Mouse (Mus musculus) embryonic fibroblast, embryonic 13.5 days (primary cell): ENCODE results near the gene Rap1gap. TPM values are rescaled to one million over a fixed set of nuclear protein-coding genes. Genes with fewer than 3 reads are reported as not detected.

ENCODE experiments used
- H3K27ac ChIP-seq: 2 replicates; pipeline ENCODE4 v1.5.1; 2012; ENCODE audit warnings: low read length, control low read depth, inconsistent platforms; ENCODE audit not compliant: insufficient read depth
- H3K4me1 ChIP-seq: 2 replicates; pipeline ENCODE4 v1.6.1; 2011; ENCODE audit warnings: low read length; ENCODE audit not compliant: control insufficient read depth, insufficient read depth
- H3K4me3 ChIP-seq: 2 replicates; pipeline ENCODE4 v1.5.1; 2011; ENCODE audit warnings: mild to moderate bottlenecking, control low read depth, low read length; ENCODE audit not compliant: insufficient read depth
- CTCF ChIP-seq: IDR thresholded peaks from 2 replicates; pipeline ENCODE4 v1.5.1; 2011; ENCODE audit warnings: mild to moderate bottlenecking, control low read depth, low read length, moderate library complexity, borderline replicate concordance; ENCODE audit not compliant: insufficient read depth
- POLR2A ChIP-seq: IDR thresholded peaks from 2 replicates; pipeline ENCODE4 v1.6.1; 2011; ENCODE audit warnings: low read depth, mild to moderate bottlenecking, control low read depth, low read length, moderate library complexity
- polyA plus RNA-seq: library from polyadenylated mRNA; stranded (reverse); fragments of >200 nt; gene quantifications from 2 replicates; pipeline ENCODE4 v1.2.4, GENCODE M21; 2011; ENCODE audit warnings: low read depth; ENCODE audit not compliant: missing spikeins, insufficient read length

Gene Rap1gap
- polyA plus RNA-seq, 1 experiment: 6.9 TPM

DNA sequence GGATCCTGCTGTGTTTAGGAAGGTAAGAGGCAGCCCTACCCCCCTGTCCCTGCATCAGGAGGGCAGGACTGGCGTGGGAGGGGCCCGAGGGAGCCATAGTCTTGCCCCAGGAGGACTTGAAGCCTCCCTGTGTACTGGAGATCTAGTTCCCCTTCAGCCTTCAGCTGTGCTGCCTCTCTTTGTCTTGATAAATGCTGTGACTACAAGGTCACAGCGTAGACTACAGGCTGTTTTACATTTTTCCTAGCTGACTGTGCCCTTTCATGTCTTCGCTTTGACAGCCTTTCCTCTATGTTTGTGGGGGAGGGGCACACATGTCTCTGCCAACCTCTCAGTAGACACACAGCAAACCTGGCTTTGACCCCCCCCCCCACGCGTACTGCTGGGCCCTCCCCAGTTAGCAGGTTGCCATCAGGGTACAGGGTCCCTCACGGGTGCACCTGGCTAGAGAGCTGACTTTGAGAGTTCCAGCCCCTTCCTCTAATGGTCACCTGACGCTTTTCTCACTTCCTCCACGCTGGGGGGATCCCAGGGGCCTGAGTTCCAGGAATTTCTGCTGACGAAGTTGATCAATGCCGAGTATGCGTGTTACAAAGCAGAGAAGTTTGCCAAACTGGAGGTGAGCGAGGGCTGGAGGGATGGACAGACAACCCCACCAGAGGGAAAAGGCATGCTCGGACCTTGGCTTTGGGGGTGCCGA is 55.0 kb downstream of the Rap1gap start:
- Histone ChIP-seq H3K4me1 (peaks cover 8% of the 10 kb centered on the region; the same call in 1 of the 2 replicates), H3K27ac (peak overlapping the region; percentile 6; the same call in 1 of the 2 replicates), H3K4me3 (no peak overlapping the region)
- no peak; the same call in 1 of the 2 replicates for TF ChIP-seq POLR2A
- no peak for TF ChIP-seq CTCF

DNA sequence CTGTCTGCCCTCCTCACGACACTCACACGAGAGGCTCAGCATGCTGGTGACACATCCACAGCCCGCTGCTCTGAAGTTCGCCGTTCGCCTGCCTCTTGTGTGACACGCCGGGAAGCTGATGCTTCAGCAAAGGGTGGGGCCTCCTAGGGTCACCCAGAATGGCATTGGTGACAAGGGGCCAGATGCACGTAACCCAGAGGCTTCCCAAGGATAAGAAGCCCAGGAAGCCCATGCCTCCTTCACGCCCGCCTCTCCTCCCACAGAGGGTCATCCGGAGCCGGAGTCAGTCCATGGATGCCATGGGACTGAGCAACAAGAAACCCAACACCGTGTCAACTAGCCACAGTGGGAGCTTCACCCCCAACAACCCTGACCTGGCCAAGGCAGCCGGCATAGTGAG is 57.0 kb downstream of the Rap1gap start:
- Histone ChIP-seq H3K4me3 (no peak overlapping the region), H3K4me1 (peaks cover 8% of the 10 kb centered on the region; the same call in 1 of the 2 replicates), H3K27ac (no peak overlapping the region)
- no peak for TF ChIP-seq POLR2A
- no peak for TF ChIP-seq CTCF

DNA sequence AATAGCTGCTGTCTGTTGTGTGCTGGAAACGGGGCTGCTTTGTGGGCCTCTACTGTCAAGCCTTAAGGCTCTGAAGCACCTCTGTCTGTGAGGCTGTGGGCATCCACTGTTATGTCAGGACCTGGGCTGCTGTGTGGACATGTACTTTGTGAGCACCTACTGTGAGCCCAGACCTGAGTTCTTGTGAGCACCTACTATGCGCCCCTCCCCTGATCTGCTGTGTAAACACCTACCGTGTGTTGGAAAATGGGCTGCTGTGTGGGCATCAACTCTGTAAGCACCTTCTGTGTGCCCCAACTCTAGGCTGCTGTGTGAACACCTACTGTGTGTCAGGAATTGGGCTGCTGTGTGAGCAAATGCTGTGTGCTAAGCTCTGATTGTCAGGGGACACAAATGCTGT is 57.7 kb downstream of the Rap1gap start:
- Histone ChIP-seq H3K4me1 (peaks cover 8% of the 10 kb centered on the region; the same call in 1 of the 2 replicates), H3K4me3 (no peak overlapping the region), H3K27ac (no peak overlapping the region)
- TF ChIP-seq POLR2A (no peak), CTCF (no peak)

DNA sequence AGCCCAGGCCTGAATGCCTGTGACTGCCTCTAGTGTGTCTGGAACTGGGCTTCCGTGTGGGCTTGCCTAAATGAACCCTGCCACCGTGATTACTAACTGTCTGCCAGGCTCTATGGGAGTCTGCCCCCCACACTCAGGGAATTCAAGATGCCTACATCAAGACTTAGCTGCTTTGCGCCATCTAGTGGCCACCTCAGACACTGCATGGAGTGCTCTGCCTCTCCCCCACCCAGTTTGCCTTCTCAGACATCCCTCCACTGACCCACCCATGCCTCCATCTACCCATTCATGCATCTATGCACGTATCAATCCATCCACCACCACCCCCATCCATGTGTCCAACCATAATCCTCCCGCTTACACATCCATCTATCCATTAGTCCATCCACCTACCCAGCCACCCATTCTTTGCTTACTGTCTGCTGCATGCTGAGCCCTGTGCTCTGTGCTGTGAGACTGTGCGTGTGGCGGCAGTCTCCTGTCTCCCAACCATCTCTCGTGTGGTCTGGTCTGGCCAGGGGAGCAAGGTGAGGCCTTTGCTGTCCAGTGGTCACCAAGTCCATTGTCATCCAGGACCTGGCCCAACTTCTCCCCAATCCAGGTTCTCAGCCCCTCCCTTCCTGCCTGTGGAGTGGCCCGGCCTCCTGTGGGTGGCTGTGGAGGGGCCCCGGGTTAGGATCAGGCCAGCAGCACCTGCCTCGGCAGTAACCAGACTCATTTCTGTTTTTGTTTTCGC is 58.3 kb downstream of the Rap1gap start:
- peaks cover 8% of the 10 kb centered on the region; the same call in 1 of the 2 replicates for H3K4me1 ChIP-seq
- no peak overlapping the region for H3K27ac ChIP-seq
- no peak overlapping the region for H3K4me3 ChIP-seq
- TF ChIP-seq CTCF (peak; percentile 97), POLR2A (no peak)

DNA sequence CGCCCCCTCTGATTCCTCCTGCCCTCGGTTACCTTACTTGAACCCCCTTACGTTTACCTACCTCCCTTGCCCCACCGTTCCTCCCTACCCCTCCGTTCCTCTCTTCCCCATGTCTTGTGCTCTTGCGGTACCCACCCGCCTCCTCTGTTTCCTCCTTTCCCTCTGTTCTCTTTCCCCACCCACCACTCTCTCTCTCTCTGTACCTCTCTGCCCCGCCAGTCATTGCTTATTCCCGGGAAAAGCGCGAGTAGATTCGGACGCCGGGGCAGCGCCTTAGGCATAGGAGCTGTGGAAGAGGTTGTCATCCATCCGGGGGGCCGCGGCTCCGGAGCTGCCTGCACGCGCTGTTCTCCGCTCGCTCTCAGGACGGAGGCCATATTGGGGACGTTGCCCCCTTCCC is 59.0 kb downstream of the Rap1gap start:
- peaks cover 8% of the 10 kb centered on the region; the same call in 1 of the 2 replicates for H3K4me1 ChIP-seq
- H3K27ac ChIP-seq: no peak overlapping the region
- no peak for TF ChIP-seq CTCF
- no peak for TF ChIP-seq POLR2A
- no peak overlapping the region for H3K4me3 ChIP-seq

DNA sequence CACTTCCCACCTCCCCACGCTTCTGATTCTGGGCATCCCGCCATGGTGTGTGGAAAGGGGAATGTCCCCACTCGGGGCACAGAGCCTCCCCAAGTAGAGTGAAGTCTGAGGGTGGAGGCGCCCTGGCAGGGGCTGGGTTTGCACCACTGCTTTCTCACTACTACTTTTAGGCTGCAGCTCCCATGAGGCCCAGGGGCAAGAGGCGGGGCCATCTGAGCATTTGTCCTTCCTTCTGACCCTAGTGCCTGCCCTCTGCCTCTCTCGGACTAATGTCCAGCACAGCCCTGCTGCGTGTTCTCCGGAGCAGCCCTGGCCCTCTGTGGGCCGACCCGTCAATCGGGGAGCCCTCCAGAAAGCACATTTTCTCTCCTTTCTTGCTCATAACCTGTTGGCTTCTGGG is 59.7 kb downstream of the Rap1gap start:
- Histone ChIP-seq H3K27ac (no peak overlapping the region), H3K4me3 (no peak overlapping the region), H3K4me1 (peaks cover 6% of the 10 kb centered on the region; the same call in 1 of the 2 replicates)
- TF ChIP-seq CTCF: no peak
- no peak for TF ChIP-seq POLR2A

DNA sequence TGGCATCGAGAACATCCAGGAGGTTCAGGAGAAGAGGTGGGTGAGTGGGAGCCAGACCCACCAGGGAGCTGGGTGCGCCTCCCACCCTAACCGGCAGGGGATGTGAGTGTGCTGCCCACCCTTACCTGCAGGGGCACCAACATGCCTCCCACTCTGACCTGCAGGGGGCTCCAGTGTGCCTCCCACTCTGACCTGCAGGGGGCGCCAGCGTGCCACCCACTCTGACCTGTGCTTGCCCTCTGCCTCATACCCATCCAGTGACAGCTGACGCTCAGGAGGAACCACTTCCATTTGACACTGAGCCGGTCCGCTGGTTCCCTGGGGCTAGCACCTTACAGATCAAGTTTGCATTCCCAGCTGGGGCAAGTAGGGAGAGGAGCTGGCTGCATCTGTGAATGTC is 60.2 kb downstream of the Rap1gap start:
- Histone ChIP-seq H3K27ac (no peak overlapping the region), H3K4me3 (no peak overlapping the region), H3K4me1 (0 out of 2 replicates have a peak, but pooled peaks cover 2% of the 10 kb centered on the region)
- TF ChIP-seq POLR2A (no peak), CTCF (peak; percentile 91)

DNA sequence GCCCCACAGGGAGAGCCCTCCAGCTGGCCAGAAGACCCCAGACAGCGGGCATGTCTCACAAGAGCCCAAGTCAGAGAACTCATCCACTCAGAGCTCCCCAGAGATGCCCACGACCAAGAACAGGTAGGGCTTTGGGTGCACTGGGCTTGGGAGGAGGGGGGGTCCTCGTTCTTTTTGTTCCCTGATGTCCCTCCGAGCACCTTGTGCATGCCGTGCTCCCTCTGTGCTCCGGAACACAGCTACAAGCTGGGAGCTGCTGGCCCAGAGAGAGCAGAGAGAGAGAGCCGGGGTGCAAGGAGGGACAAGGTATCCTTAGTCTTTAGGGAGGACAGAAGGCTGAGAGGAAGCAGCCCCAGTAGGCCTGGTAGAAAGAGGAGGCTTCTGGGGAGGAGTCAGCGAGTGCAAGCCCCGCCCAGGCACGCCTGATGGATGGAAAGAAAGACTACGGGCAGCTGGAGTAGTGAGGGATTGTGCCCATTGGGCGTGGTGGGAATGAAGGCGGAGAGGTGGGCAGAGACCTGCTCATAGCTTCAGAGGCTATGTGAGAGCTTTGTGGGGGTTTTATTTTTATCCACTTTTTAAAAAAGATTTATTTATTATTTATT is 61.1 kb downstream of the Rap1gap start:
- no peak for TF ChIP-seq CTCF
- TF ChIP-seq POLR2A: no peak
- Histone ChIP-seq H3K4me3 (no peak overlapping the region), H3K27ac (no peak overlapping the region), H3K4me1 (no peaks in the 10 kb centered on the region)

DNA sequence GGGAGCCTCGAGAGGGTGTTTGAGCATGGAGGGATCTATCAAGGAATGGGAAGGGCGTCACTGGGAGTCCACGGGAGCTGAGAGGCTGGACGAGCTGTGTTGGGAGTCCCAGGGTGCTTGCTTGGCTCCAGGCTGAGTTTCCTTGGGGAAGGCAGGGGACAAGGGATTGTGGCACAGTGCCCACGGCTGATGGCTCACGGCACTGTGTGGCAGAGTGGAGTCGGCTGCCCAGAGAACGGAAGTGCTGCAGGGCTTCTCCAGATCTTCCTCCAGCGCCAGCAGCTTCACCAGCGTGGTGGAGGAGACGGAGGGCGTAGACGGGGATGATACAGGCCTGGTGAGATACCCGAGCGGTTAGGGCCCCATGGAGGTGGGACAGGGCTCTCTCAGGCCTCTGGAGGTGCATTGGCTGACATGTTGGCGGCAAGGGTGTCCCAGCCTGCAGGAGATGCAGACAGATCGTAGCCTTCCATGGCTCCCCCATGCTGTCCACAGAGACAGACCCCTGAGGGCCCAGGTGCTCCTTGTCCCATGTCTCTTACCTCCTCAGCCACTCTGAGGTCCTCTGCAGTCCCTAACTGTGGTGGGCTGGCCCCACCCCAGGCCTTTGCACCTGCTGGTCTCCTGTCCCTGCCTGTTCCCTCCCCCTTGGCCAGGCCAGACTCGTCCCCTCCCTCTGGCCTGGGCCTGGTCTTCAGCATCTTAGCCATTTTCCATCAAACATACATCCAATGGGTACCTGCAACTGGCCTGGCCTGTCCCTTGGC is 62.4 kb downstream of the Rap1gap start:
- Histone ChIP-seq H3K4me1 (no peaks in the 10 kb centered on the region), H3K27ac (no peak overlapping the region), H3K4me3 (no peak overlapping the region)
- TF ChIP-seq CTCF (no peak), POLR2A (no peak)
